Mouse (Mus musculus): ENCODE results near the gene Olfr1123.
"Not testable (repeated sequence)": the region's sequence is repeated elsewhere in the genome, so short reads cannot be mapped to it uniquely, and the experiment has no call there.

DNA sequence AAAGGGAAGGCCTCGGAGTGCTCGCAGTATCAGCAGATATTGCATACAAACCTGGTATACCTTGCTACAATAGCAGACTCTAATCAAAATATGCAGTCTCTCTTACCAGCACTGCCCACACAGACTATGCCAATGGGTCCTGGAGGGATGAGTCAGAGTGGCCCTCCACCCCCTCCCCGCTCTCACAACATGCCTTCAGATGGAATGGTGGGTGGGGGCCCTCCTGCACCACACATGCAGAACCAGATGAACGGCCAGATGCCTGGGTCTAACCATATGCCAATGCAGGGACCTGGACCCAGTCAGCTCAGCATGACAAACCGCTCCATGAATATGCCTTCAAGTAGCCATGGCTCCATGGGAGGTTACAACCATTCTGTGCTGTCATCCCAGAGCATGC, 22.8 kb upstream of the Olfr1123 start:
- not testable (repeated sequence) for TF ChIP-seq CTCF (IDR thresholded peaks at IDR 0.05; ENCODE audit: low read depth); EP300 (optimal IDR thresholded peaks at IDR 0.05)

Measured in stomach, postnatal 0 days (tissue).